Mouse (Mus musculus): ENCODE results near the gene Gm13290. TPM values are rescaled to one million over a fixed set of nuclear protein-coding genes. Genes with fewer than 3 reads are reported as not detected.

Gene Gm13290
- polyA plus RNA-seq, 1 experiment from 2014 or later, result 0.66 TPM

- no peaks in the 10 kb centered on the region; the same call in 1 of the 2 replicates for H3K27me3 ChIP-seq
- no peaks in the 10 kb centered on the region for H3K4me1 ChIP-seq (replicated peaks)
- ATAC-seq (ENCODE audit: insufficient number of reproducible peaks, insufficient read depth, low FRiP score, low TSS enrichment, low read depth), result no peak
- no peaks in the 10 kb centered on the region for H3K9me3 ChIP-seq
- no peak within 1 kb of the TSS for H3K4me2 ChIP-seq
- no peaks in the 10 kb centered on the region for H3K36me3 ChIP-seq
- H3K9ac ChIP-seq (replicated peaks), result no peak within 1 kb of the TSS
- H3K4me3 ChIP-seq (replicated peaks), result no peak within 1 kb of the TSS
- H3K27ac ChIP-seq, result no peak within 1 kb of the TSS
- WGBS, result 83% methylated on average over 1 of the region's 1 CpGs
These were observed 46.0 kb downstream of the Gm13290 start, which contains the start of gene Ifna11 for GRCm38 (mm10) chr4:88819659-88820058. Gene Ifna11 (plus strand): TSS chr4:88819959.

- no peak overlapping the region for H3K27ac ChIP-seq
- no peak overlapping the region for H3K4me2 ChIP-seq
- no peaks in the 10 kb centered on the region for H3K4me1 ChIP-seq (replicated peaks)
- H3K9me3 ChIP-seq, result no peaks in the 10 kb centered on the region
- no peak for ATAC-seq (ENCODE audit: insufficient number of reproducible peaks, insufficient read depth, low FRiP score, low TSS enrichment, low read depth)
- no peaks in the 10 kb centered on the region for H3K36me3 ChIP-seq
- H3K9ac ChIP-seq (replicated peaks), result no peak overlapping the region
- no peaks in the 10 kb centered on the region for H3K27me3 ChIP-seq
- no peak overlapping the region for H3K4me3 ChIP-seq (replicated peaks)
- WGBS, result 26% methylated on average over 4 of the region's 4 CpGs
These were observed 49.4 kb downstream of the Gm13290 start for GRCm38 (mm10) chr4:88822995-88823394.

Other genes with a start within 250 kb of the Gm13290 start
- gene Ifna15, start 215.6 kb upstream of the Gm13290 start, polyA plus RNA-seq (2016; fragmentation: Nextera tagmentation; extraction: Ambion mirVana), result not detected in 2 replicates
- gene Ifna14, start 202.0 kb upstream of the Gm13290 start, polyA plus RNA-seq (2016; fragmentation: Nextera tagmentation; extraction: Ambion mirVana), result not detected in 2 replicates
- not detected in 2 replicates for gene Ifna9, start 181.4 kb upstream of the Gm13290 start, polyA plus RNA-seq (2016; fragmentation: Nextera tagmentation; extraction: Ambion mirVana)
- gene Ifna12, start 170.5 kb upstream of the Gm13290 start, polyA plus RNA-seq (2016; fragmentation: Nextera tagmentation; extraction: Ambion mirVana), result not detected in 2 replicates
- gene C87499, start 139.4 kb upstream of the Gm13290 start, polyA plus RNA-seq (2016; fragmentation: Nextera tagmentation; extraction: Ambion mirVana), result not detected in 2 replicates
- not detected in 2 replicates for gene Ifna13, start 129.4 kb upstream of the Gm13290 start, polyA plus RNA-seq (2016; fragmentation: Nextera tagmentation; extraction: Ambion mirVana)
- gene Ifna16, start 96.9 kb upstream of the Gm13290 start, polyA plus RNA-seq (2016; fragmentation: Nextera tagmentation; extraction: Ambion mirVana), result not detected in 2 replicates
- not detected in 2 replicates for gene Ifna2, start 89.9 kb upstream of the Gm13290 start, polyA plus RNA-seq (2016; fragmentation: Nextera tagmentation; extraction: Ambion mirVana)
- gene Ifnab, start 82.5 kb upstream of the Gm13290 start, polyA plus RNA-seq (2016; fragmentation: Nextera tagmentation; extraction: Ambion mirVana), result not detected in 2 replicates
- gene Gm26566, start 52.0 kb upstream of the Gm13290 start, polyA plus RNA-seq (2016; fragmentation: Nextera tagmentation; extraction: Ambion mirVana), result 1.4 and 2.8 TPM in 2 replicates
- gene Klhl9, start 51.4 kb upstream of the Gm13290 start, polyA plus RNA-seq (2016; fragmentation: Nextera tagmentation; extraction: Ambion mirVana), result 130 and 140 TPM in 2 replicates
- not detected in 2 replicates for gene Gm13271, start 19.0 kb upstream of the Gm13290 start, polyA plus RNA-seq (2016; fragmentation: Nextera tagmentation; extraction: Ambion mirVana)
- gene Gm13283, start 13.7 kb upstream of the Gm13290 start, polyA plus RNA-seq (2016; fragmentation: Nextera tagmentation; extraction: Ambion mirVana), result 0.41 and 0.81 TPM in 2 replicates
- not detected in 2 replicates for gene Gm13289, start 3.1 kb downstream of the Gm13290 start, polyA plus RNA-seq (2016; fragmentation: Nextera tagmentation; extraction: Ambion mirVana)
- gene Gm13272, start 6.0 kb downstream of the Gm13290 start, polyA plus RNA-seq (2016; fragmentation: Nextera tagmentation; extraction: Ambion mirVana), result 0.40 TPM in 1 of 2 replicates, not detected in the other
- gene Ifnz, start 8.3 kb downstream of the Gm13290 start, polyA plus RNA-seq (2016; fragmentation: Nextera tagmentation; extraction: Ambion mirVana), result 0.30 and 0.32 TPM in 2 replicates
- gene Gm13276, start 11.9 kb downstream of the Gm13290 start, polyA plus RNA-seq (2016; fragmentation: Nextera tagmentation; extraction: Ambion mirVana), result not detected in 2 replicates
- not detected in 2 replicates for gene Gm13277, start 14.8 kb downstream of the Gm13290 start, polyA plus RNA-seq (2016; fragmentation: Nextera tagmentation; extraction: Ambion mirVana)
- not detected in 2 replicates for gene Gm13278, start 17.7 kb downstream of the Gm13290 start, polyA plus RNA-seq (2016; fragmentation: Nextera tagmentation; extraction: Ambion mirVana)
- not detected in 2 replicates for gene Gm13275, start 20.7 kb downstream of the Gm13290 start, polyA plus RNA-seq (2016; fragmentation: Nextera tagmentation; extraction: Ambion mirVana)
- gene Gm13279, start 23.6 kb downstream of the Gm13290 start, polyA plus RNA-seq (2016; fragmentation: Nextera tagmentation; extraction: Ambion mirVana), result not detected in 2 replicates
- 0.18 and 0.88 TPM in 2 replicates for gene Gm13285, start 25.8 kb downstream of the Gm13290 start, polyA plus RNA-seq (2016; fragmentation: Nextera tagmentation; extraction: Ambion mirVana)
- not detected in 2 replicates for gene Gm13287, start 29.4 kb downstream of the Gm13290 start, polyA plus RNA-seq (2016; fragmentation: Nextera tagmentation; extraction: Ambion mirVana)
- 0.08 and 0.22 TPM in 2 replicates for gene Gm13288, start 31.7 kb downstream of the Gm13290 start, polyA plus RNA-seq (2016; fragmentation: Nextera tagmentation; extraction: Ambion mirVana)
- gene Ifna7, start 42.4 kb downstream of the Gm13290 start, polyA plus RNA-seq (2016; fragmentation: Nextera tagmentation; extraction: Ambion mirVana), result not detected in 2 replicates
- not detected in 2 replicates for gene Ifna11, start 46.1 kb downstream of the Gm13290 start, polyA plus RNA-seq (2016; fragmentation: Nextera tagmentation; extraction: Ambion mirVana)
- gene Ifna6, start 53.6 kb downstream of the Gm13290 start, polyA plus RNA-seq (2016; fragmentation: Nextera tagmentation; extraction: Ambion mirVana), result not detected in 2 replicates
- gene Ifna5, start 61.7 kb downstream of the Gm13290 start, polyA plus RNA-seq (2016; fragmentation: Nextera tagmentation; extraction: Ambion mirVana), result not detected in 2 replicates
- not detected in 2 replicates for gene Ifna4, start 68.0 kb downstream of the Gm13290 start, polyA plus RNA-seq (2016; fragmentation: Nextera tagmentation; extraction: Ambion mirVana)
- gene Ifna1, start 76.3 kb downstream of the Gm13290 start, polyA plus RNA-seq (2016; fragmentation: Nextera tagmentation; extraction: Ambion mirVana), result not detected in 2 replicates
- not detected in 2 replicates for gene Ifne, start 106.4 kb downstream of the Gm13290 start, polyA plus RNA-seq (2016; fragmentation: Nextera tagmentation; extraction: Ambion mirVana)